Mouse (Mus musculus) spleen, adult 2 months (tissue): ENCODE measurements around the gene Fbxo9.

Source experiments
- CTCF ChIP-seq: fragments of 200-500 bp; IDR thresholded peaks from 2 replicates; pipeline ENCODE4 v1.5.1; 2011; ENCODE audit warnings: mild to moderate bottlenecking, inconsistent platforms; ENCODE audit not compliant: insufficient read depth, insufficient read length, insufficient replicate concordance; ENCODE audit errors: extremely low read depth
- POLR2A ChIP-seq: fragments of 200-500 bp; IDR thresholded peaks from 2 replicates; pipeline ENCODE4 v1.6.1; 2011; ENCODE audit warnings: low read depth, low read length, inconsistent platforms

GRCm38 (mm10) chr9:78117690-78118089 is 8.8 kb upstream of the Fbxo9 start:
- TF ChIP-seq POLR2A: no peak
- TF ChIP-seq CTCF: no peak
